Mouse (Mus musculus) liver, embryonic 16.5 days (tissue): ENCODE data around the gene Slco1c1. TPM values are rescaled to one million over a fixed set of nuclear protein-coding genes. Genes with fewer than 3 reads are reported as not detected.
"Not testable (repeated sequence)": the region's sequence is repeated elsewhere in the genome, so short reads cannot be mapped to it uniquely, and the experiment has no call there.

Experiments
- ATAC-seq: fragments of 200-750 bp; cut with Nextera tagmentation; 2 replicates; pipeline ENCODE4 v1.8.0; 2017; ENCODE audit warnings: low read depth, mild to moderate bottlenecking, moderate number of reproducible peaks, moderate library complexity
- H3K27ac ChIP-seq: fragments of 300-500 bp; sonication (generic); 2 replicates; pipeline ENCODE4 v1.5.1; 2014; ENCODE audit warnings: mild to moderate bottlenecking, low read length
- H3K27me3 ChIP-seq: fragments of 300-500 bp; sonication (generic); 2 replicates; pipeline ENCODE4 v1.6.1; 2014; ENCODE audit warnings: low read depth, low read length, mixed read lengths; ENCODE audit not compliant: control insufficient read depth, insufficient read depth
- H3K36me3 ChIP-seq: fragments of 300-500 bp; sonication (generic); 2 replicates; pipeline ENCODE4 v1.6.1; 2014; ENCODE audit warnings: mild to moderate bottlenecking; ENCODE audit not compliant: control insufficient read depth, insufficient read depth
- H3K4me1 ChIP-seq: fragments of 300-500 bp; sonication (generic); 2 replicates; pipeline ENCODE4 v1.6.1; 2014; ENCODE audit warnings: low read depth, low read length, mixed read lengths; ENCODE audit not compliant: control insufficient read depth
- H3K4me2 ChIP-seq: fragments of 300-500 bp; sonication (generic); 2 replicates; pipeline ENCODE4 v1.6.1; 2014; ENCODE audit warnings: low read depth, low read length, mixed read lengths
- H3K4me3 ChIP-seq: fragments of 300-500 bp; sonication (generic); 2 replicates; pipeline ENCODE4 v1.5.1; 2014; ENCODE audit warnings: low read depth, mild to moderate bottlenecking, low read length
- H3K9ac ChIP-seq: fragments of 300-500 bp; sonication (generic); 2 replicates; pipeline ENCODE4 v1.6.1; 2014; ENCODE audit warnings: low read depth, low read length
- H3K9me3 ChIP-seq: fragments of 300-500 bp; sonication (generic); replicated peaks from 2 replicates; pipeline ENCODE4 v1.6.1; 2016; ENCODE audit warnings: low read length; ENCODE audit not compliant: control insufficient read depth
- WGBS: fragments of 180-500 bp; shearing (Covaris S2); extraction: QIAGEN DNeasy Blood & Tissue Kit; methylation state at CpG from one replicate; pipeline ENCODE4 v1.1.7; 2014; ENCODE audit not compliant: insufficient replicate concordance; 5-methylcytosine and 5-hydroxymethylcytosine counted together
- polyA plus RNA-seq: library from polyadenylated mRNA; unstranded; fragments of >200 nt; fragmentation: Nextera tagmentation; extraction: Ambion mirVana; gene quantifications from 2 replicates; pipeline ENCODE4 v1.2.1, GENCODE M21; 2015

The Slco1c1 gene
- polyA plus RNA-seq, 1 experiment from 2014 or later: not detected

DNA sequence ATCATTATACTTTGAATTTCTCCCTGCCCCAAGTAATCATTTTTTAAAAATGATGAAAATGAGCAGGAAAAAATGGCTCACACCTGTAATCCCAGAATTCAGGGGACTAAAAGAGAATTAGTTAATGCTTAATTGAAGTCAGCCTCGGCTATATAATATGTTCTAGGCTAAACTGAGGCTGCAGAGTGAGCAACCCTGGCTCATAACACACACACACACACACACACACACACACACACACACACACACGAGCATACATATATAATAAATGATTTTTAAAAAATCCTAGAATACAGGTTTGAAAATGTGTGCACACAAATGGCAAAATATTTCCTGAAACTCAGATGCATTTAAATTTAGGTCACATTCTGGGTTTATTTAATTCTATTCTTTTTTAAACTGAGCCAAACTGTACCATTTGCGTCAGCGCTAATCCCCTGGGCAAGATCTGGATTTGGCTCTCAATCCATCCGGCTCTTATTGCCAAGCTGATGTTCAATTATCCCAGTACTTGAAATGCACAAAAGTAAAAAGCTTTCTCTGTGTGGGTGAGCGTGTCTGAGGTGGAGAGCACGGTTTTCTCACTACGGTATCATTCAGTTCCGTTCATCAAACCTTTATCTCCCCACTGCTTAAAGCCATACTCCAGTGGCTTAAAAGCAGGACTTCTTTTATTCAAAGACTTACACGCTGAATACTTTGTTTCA lies 43.8 kb downstream of the Slco1c1 start:
- no peaks in the 10 kb centered on the region for H3K36me3 ChIP-seq
- 61% methylated on average over 10 of the region's 10 CpGs for WGBS
- H3K27ac ChIP-seq: no peak overlapping the region
- no peaks in the 10 kb centered on the region for H3K4me1 ChIP-seq
- no peaks in the 10 kb centered on the region for H3K27me3 ChIP-seq
- H3K4me3 ChIP-seq: no peak overlapping the region
- H3K9ac ChIP-seq: no peak overlapping the region
- H3K4me2 ChIP-seq: no peak overlapping the region
- no peak for ATAC-seq
- H3K9me3 ChIP-seq: no peaks in the 10 kb centered on the region

DNA sequence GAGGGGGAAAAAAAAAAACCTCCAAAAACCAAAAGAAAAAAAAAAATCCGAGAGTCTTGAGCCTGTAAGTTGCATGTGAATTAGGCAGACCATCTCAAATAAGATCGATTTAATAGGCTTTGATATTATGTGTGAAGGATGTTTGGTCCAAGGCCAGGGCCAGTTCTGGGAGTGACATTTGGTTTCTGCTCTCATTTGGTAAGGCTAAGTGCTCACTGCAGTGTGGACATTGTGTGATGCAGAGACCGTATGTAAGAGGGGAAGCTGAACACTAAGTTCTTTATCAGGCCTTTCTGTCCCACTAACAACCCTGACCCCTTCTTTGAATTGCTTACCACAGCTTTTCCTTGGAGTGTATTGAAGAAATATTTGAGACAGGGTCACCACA lies 44.4 kb downstream of the Slco1c1 start:
- Histone ChIP-seq H3K36me3 (no peaks in the 10 kb centered on the region), H3K4me2 (no peak overlapping the region), H3K4me3 (no peak overlapping the region), H3K9ac (no peak overlapping the region), H3K27me3 (no peaks in the 10 kb centered on the region), H3K27ac (no peak overlapping the region), H3K4me1 (no peaks in the 10 kb centered on the region), H3K9me3 (no peaks in the 10 kb centered on the region)
- 60% methylated on average over 3 of the region's 3 CpGs for WGBS
- ATAC-seq: no peak

DNA sequence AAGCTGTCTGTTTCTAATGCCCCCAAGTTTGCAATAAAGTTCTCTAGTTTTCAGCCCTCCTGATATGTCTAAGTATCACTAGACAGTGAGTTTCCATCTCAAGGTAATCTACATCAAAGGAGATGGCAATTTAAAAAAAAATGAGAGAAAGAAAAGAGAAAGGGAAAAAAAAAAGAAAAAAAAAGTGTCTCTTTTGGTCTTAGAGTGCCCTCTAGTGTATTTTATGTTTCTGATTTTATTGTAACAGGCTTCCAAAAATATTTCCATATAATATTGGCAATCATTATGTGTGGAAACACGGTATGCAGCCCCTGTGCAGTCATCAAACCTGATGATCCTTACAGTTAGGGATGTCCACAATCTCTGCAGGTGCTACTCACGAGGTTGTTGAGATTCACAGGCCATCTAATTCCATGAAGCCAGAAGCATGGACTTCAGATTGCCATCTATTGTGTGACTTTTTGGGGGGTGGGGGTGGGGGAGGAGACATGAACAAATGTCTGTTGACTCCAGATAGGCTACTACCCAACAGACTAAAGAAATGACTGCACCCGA lies 52.6 kb downstream of the Slco1c1 start:
- Histone ChIP-seq H3K27ac (no peak overlapping the region), H3K9me3 (no peaks in the 10 kb centered on the region), H3K4me2 (no peak overlapping the region), H3K9ac (no peak overlapping the region), H3K4me1 (no peaks in the 10 kb centered on the region), H3K4me3 (no peak overlapping the region), H3K27me3 (no peaks in the 10 kb centered on the region), H3K36me3 (no peaks in the 10 kb centered on the region)
- 31% methylated on average over 3 of the region's 3 CpGs for WGBS
- ATAC-seq: no peak

DNA sequence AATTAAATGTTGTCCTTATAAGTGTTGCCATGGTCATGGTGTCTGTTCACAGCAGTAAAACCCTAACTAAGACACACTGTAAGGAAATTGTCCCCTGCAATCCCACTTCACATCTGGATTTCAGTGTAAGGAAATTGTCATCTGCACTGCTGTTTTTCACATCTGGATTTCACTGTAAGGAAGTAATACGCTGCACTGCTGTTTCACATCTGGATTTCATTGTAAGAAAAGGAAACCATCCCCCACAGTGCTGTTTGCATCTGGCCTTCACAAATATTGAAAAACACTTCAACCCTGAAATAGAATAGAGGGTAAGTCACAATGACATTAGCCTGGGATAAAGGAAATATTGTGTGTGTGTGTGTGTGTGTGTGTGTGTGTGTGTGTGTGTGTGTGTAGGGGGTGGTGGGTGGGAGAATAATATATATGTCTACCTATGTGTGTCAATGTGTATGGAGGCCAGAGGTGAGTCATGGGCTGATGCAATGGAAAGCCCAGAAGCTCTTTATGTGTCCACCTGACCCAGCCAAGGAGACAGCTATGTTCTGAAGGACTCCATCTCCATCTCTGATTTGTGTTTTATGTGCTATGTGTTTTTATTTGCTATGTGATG lies 60.7 kb downstream of the Slco1c1 start:
- Histone ChIP-seq H3K27ac (no peak overlapping the region), H3K27me3 (no peaks in the 10 kb centered on the region), H3K36me3 (no peaks in the 10 kb centered on the region), H3K9ac (no peak overlapping the region), H3K4me3 (no peak overlapping the region), H3K4me1 (no peaks in the 10 kb centered on the region), H3K4me2 (no peak overlapping the region), H3K9me3 (no peaks in the 10 kb centered on the region)
- ATAC-seq: no peak
- WGBS: 67% methylated on average over 1 of the region's 1 CpGs

DNA sequence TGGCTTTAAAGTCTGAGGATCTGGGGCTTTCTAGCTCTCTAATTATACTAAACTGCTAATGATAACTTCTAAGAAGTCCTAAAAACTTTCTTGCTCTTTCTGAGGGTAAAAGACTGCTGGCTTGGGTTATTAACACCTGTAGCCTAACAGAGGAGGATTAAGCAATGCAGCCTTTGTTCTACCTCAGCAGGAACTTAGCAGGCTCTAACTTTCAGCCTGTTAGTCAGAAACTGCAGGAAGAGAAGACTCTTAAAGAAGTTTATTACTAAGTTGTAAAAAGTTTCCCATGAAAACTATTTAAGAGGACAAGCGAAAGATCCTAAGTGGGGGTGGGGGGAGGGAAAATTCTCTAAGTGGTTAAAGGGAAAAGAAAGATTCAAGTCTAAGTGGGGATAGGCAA lies 65.8 kb downstream of the Slco1c1 start:
- no peak for ATAC-seq
- no peaks in the 10 kb centered on the region for H3K36me3 ChIP-seq
- no peak overlapping the region for H3K4me2 ChIP-seq
- no peaks in the 10 kb centered on the region for H3K9me3 ChIP-seq
- H3K9ac ChIP-seq: no peak overlapping the region
- H3K4me3 ChIP-seq: no peak overlapping the region
- no peak overlapping the region for H3K27ac ChIP-seq
- no peaks in the 10 kb centered on the region for H3K4me1 ChIP-seq
- no peaks in the 10 kb centered on the region for H3K27me3 ChIP-seq
- 36% methylated on average over 1 of the region's 1 CpGs for WGBS

DNA sequence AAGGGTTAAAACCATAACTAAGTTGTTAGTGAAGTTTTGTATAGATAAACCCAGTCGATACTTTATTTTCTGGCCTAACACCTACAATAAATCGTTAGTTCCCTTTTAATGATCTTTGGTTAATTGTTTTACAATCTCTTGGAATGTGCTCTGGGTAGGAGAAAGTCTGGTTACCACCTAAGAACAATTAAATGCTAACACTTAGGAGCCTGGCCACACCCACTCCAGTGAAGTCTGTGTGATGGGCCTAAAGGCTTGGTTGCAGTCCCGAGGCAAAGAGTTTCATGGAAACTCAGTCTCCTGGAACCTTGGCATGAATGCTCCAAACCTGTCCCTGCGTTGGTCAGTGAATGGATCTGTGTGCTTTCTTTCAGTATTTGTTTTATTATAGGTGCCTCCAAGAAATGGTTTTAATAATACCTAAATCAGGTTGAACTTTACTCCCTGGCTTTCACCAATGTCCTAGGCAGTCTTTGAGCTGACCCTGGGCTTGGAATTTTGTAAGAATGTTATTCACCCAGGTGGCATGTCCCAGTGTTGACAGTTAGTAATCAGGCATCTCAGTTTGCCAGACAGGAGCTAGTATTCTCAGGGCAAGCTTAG lies 66.5 kb downstream of the Slco1c1 start:
- H3K27me3 ChIP-seq, H3K9ac ChIP-seq, H3K27ac ChIP-seq, H3K36me3 ChIP-seq, H3K4me2 ChIP-seq, H3K9me3 ChIP-seq, H3K4me1 ChIP-seq, H3K4me3 ChIP-seq, ATAC-seq: not testable (repeated sequence)
- WGBS: 25% methylated on average over 4 of the region's 4 CpGs

DNA sequence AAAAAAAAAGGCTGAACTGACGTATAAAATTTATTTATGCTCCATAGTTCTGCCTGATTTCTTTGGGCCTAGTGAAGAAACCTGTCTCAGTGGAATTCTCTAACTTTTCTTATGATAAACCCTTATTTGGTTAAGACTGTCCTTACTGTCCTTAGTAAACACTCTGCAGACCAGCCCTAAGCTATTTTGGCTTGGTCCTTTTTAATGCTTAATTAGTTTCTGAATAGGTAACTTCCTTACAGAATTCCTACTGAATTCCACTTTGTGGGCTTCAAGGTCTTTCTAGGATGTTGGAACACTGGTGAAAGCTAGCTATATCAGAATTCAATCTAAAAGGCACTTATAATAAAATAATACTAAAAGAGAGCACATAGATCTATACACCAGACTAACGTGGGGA lies 71.9 kb downstream of the Slco1c1 start:
- Histone ChIP-seq H3K4me1 (no peaks in the 10 kb centered on the region), H3K27ac (no peak overlapping the region), H3K36me3 (no peaks in the 10 kb centered on the region), H3K9me3 (no peaks in the 10 kb centered on the region), H3K27me3 (no peaks in the 10 kb centered on the region), H3K4me3 (no peak overlapping the region), H3K4me2 (no peak overlapping the region), H3K9ac (no peak overlapping the region)
- ATAC-seq: no peak
- 52% methylated on average over 2 of the region's 2 CpGs for WGBS

DNA sequence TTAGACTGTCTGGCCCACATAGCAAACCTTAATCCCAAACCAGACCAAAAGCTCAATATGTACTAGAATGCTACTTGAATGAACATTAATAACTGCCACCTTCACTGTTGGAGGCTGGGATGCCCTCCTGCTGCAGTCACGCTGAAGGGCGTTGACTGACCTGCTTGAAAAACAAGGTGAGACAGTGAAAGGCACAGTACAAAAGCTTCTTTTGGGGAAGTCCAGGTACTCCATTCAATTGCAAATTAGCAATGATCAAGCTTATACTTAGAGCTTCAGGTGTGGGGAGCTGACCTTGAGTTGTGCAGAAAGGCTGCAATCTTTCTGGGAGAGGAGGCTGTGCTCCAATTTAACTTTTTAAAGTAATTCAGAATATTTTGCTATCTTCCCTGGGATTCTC lies 72.9 kb downstream of the Slco1c1 start:
- Histone ChIP-seq H3K36me3 (no peaks in the 10 kb centered on the region), H3K9ac (no peak overlapping the region), H3K27ac (no peak overlapping the region), H3K27me3 (no peaks in the 10 kb centered on the region), H3K4me3 (no peak overlapping the region), H3K9me3 (no peaks in the 10 kb centered on the region), H3K4me2 (no peak overlapping the region), H3K4me1 (no peaks in the 10 kb centered on the region)
- 82% methylated on average over 2 of the region's 2 CpGs for WGBS
- no peak for ATAC-seq

DNA sequence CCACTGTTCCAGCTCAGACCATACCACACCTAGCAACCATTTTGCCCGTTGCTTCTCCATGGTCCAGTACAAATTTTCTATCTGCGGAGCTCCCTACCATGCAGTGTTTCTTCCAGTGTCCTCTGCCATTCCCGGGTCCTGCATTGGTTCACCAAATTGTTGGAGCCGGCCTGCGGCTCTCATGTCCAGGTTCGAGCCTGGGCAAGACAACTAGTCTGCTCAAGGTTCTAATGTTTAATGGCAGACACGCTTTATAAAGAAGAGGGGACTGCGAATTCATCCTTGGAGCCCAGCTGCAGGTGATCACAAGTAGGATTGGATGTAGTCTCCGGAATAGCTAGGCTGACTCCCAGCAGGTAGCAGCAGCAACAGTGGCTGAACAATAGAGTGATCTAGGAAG lies 76.8 kb downstream of the Slco1c1 start:
- Histone ChIP-seq H3K4me2 (no peak overlapping the region), H3K27me3 (no peaks in the 10 kb centered on the region), H3K4me1 (no peaks in the 10 kb centered on the region), H3K9me3 (no peaks in the 10 kb centered on the region), H3K27ac (no peak overlapping the region), H3K9ac (no peak overlapping the region), H3K36me3 (no peaks in the 10 kb centered on the region), H3K4me3 (no peak overlapping the region)
- 54% methylated on average over 9 of the region's 9 CpGs for WGBS
- ATAC-seq: no peak
